Mouse (Mus musculus) layer of hippocampus, postnatal 10 days (tissue): Measurements from ENCODE around the gene Gm37240. TPM values are rescaled to one million over a fixed set of nuclear protein-coding genes. Genes with fewer than 3 reads are reported as not detected.

Experiments used
- DNase-seq, 2 experiments: peaks; one replicate each; pipeline ENCODE4 v3.0.0; 2021; ENCODE audit warnings: low spot score in 2 of 2
- total RNA-seq, 2 experiments: library from RNA; stranded (reverse); gene quantifications; 2 replicates each; pipeline ENCODE4 v1.2.3; 2021

The Gm37240 gene
- total RNA-seq, 2 experiments from 2014 or later, result 0.75 to 0.80 TPM

GRCm38 (mm10) chr3:84927901-84928300 lies 959.4 kb downstream of the Gm37240 start:
- DNase-seq, result no peak

GRCm38 (mm10) chr3:84927168-84927794 lies 960.0 kb downstream of the Gm37240 start:
- no peak for DNase-seq

- DNase-seq, result no peak
Observed at GRCm38 (mm10) chr3:84926140-84926539, 961.2 kb downstream of the Gm37240 start.

- DNase-seq, result no peak
Observed at GRCm38 (mm10) chr3:84925229-84925628, 962.1 kb downstream of the Gm37240 start.

GRCm38 (mm10) chr3:84923670-84924069 lies 963.6 kb downstream of the Gm37240 start:
- DNase-seq, result no peak

- no peak for DNase-seq
Observed at GRCm38 (mm10) chr3:84923256-84923655, 964.1 kb downstream of the Gm37240 start.

- DNase-seq, result peak; percentile 38 to 55
Observed at GRCm38 (mm10) chr3:84921704-84922420, 965.5 kb downstream of the Gm37240 start.

- no peak for DNase-seq
Observed at GRCm38 (mm10) chr3:84917903-84918679, 969.2 kb downstream of the Gm37240 start.

- DNase-seq, result no peak
Observed at GRCm38 (mm10) chr3:84914284-84914683, 973.0 kb downstream of the Gm37240 start.

GRCm38 (mm10) chr3:84906528-84906927 lies 980.8 kb downstream of the Gm37240 start:
- peak; percentile 9 to 28 for DNase-seq

GRCm38 (mm10) chr3:84897952-84898351 lies 989.4 kb downstream of the Gm37240 start:
- DNase-seq, result no peak

GRCm38 (mm10) chr3:84890983-84891382 lies 996.3 kb downstream of the Gm37240 start:
- no peak for DNase-seq

GRCm38 (mm10) chr3:84889648-84890047 lies 997.7 kb downstream of the Gm37240 start:
- peak in 1 of 2 experiments; percentile 27 for DNase-seq

GRCm38 (mm10) chr3:84883817-84884483 lies 1003.4 kb downstream of the Gm37240 start:
- DNase-seq, result no peak

GRCm38 (mm10) chr3:84876211-84876610 lies 1011.1 kb downstream of the Gm37240 start:
- no peak for DNase-seq

- DNase-seq, result no peak
Observed at GRCm38 (mm10) chr3:84875306-84875705, 1012.0 kb downstream of the Gm37240 start.

- no peak for DNase-seq
Observed at GRCm38 (mm10) chr3:84870126-84870525, 1017.2 kb downstream of the Gm37240 start.

GRCm38 (mm10) chr3:84867991-84868390 lies 1019.3 kb downstream of the Gm37240 start:
- no peak for DNase-seq

- no peak for DNase-seq
Observed at GRCm38 (mm10) chr3:84867434-84867975, 1019.8 kb downstream of the Gm37240 start.

GRCm38 (mm10) chr3:84866866-84867265 lies 1020.5 kb downstream of the Gm37240 start:
- no peak for DNase-seq

- no peak for DNase-seq
Observed at GRCm38 (mm10) chr3:84865684-84866083, 1021.6 kb downstream of the Gm37240 start.
